Mouse (Mus musculus) Muller cell, postnatal 12 days (primary cell): ENCODE data around the gene Shmt2.

ENCODE experiments used
- DNase-seq: peaks from one replicate; pipeline ENCODE4 v3.0.0-alpha.2; 2015; ENCODE audit errors: inconsistent ontology term

The Shmt2 gene

DNA sequence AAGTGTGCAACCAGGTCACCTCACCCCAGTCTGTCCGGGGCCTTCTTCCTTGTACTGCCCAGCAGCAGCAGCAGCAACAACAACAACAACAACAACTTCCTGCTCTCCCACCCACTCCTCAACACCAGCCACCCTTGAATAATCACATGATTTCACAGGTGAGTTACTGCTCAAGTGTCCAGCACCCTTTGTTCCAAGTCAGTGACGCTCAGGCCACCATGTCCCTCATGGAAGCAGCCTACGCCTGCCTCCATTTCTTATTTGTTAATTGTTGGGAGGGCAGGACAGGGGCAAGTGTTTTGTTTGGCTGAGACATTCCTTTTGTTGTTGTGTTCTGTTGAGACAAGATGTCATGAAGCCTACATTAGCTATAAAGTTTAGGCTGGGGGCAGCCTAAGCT lies 45.7 kb downstream of the Shmt2 start:
- no peak for DNase-seq

DNA sequence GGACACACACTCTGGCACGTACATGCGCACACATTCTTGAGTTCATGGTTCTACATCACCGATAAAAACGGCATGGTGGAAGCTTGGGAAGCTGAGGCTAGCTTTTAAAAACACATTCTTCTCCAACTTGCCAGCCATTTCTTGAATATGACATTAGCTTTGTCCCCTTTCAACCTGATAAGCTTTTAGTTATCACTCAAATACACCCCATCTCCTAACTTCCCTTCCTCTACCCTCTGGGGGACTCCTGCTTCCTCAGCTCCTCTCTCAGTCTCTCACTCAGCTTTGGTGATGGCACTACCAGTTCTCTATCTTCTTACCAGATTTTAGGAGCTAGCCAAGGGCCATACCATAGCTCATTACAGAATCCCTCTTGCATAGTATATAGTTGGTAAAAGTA lies 47.1 kb downstream of the Shmt2 start:
- DNase-seq: no peak

DNA sequence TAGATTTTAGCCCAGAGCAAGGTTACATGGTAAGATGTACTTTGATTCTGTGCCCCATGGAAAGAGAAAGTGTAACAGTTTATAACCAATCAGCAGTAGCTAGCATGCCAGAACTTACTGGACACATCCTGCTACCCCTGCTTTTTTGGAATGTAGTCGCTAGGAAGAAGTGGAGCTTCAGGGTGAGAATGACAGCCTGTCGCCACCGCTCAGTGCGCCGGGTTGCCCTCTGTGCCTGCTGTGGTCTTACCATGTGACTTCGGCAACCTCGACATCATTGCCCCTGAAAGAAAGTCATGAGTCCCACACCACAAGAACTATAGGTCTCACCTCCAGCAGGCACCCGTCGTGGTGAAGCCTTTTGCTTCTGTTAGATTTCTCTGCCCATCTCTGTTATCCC lies 49.5 kb downstream of the Shmt2 start:
- DNase-seq: no peak

DNA sequence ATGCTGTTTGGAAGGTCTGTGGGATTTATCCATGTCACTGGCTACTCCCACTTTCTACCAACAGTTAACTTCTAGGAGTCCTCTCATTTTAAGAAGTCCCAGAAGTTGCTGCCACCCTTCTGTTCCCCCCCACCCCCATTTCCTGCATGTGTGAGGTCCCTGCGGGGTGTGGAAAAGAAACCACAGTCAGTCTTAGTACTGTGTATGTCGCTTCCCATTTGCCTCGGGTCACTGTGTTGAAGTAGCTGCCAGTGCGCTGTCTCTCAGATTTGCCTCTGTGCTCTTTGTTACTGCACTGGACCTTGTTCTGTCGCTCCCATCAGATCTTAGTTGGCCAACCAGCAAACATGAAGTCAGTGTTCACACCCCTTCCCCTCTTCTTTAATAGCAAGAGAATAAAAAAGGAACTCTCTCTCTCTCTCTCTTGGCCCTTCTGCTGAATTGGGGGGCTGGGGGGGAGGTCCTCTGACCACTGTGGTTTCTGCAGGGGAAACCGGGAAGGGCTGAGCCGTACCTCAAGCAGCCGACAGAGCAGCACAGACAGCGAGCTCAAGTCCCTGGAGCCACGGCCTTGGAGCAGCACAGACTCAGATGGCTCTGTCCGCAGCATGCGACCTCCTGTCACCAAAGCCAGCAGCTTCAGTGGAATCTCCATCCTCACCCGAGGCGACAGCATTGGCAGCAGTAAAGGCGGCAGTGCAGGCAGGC lies 50.8 kb downstream of the Shmt2 start:
- DNase-seq: no peak
